17 mouse cellular contexts compared by ENCODE assay signal in genomic region chr16:10569809-10570395, GRCm38 (mm10). TPM values are rescaled to one million over a fixed set of nuclear protein-coding genes. Genes with fewer than 3 reads are reported as not detected.
DNase-seq lines count a peak whose midpoint lies in the region; ATAC-seq and TF ChIP-seq lines count a peak whose summit lies in the region.
"Had no signal": no experiment of that assay in that cellular context is flagged by ENCODE, and none has a peak within 500 bp of the region (broad histone marks: within the 10 kb centered on the region; RNA-seq: fewer than 3 reads in every experiment).

No protein-coding gene starts in this region.

- ATAC-seq in Patski = peak; percentile 74
- ATAC-seq: forebrain, embryonic 16.5 days; intestine, embryonic 15.5 days; liver, postnatal 0 days; lung, postnatal 0 days had no signal

- no peak overlapping the region for H3K4me3 ChIP-seq in thymus, adult 2 months (ENCODE audit: control insufficient read depth, insufficient read depth, low read length)
- H3K4me3 ChIP-seq: forebrain, embryonic 10.5 days; heart, embryonic 10.5 days; hindbrain, embryonic 15.5 days; intestine, embryonic 15.5 days had no signal

- H3K27ac ChIP-seq in thymus, adult 2 months (ENCODE audit: control insufficient read depth, insufficient read depth, low read length) = no peak overlapping the region
- H3K27ac ChIP-seq: forebrain, embryonic 10.5 days; heart, embryonic 10.5 days; hindbrain, embryonic 15.5 days; intestine, embryonic 15.5 days; stomach, postnatal 0 days had no signal

- H3K27me3 ChIP-seq in thymus, adult 2 months (ENCODE audit: control insufficient read depth, insufficient read depth, low read length) = no peaks in the 10 kb centered on the region
- H3K27me3 ChIP-seq in Patski = no peaks in the 10 kb centered on the region
- H3K27me3 ChIP-seq: hindbrain, embryonic 15.5 days; intestine, embryonic 15.5 days had no signal

- H3K36me3 ChIP-seq in thymus, adult 2 months (ENCODE audit: control insufficient read depth, insufficient read depth, low read length) = peaks cover 17% of the 10 kb centered on the region

- TF ChIP-seq POLR2A in thymus, adult 2 months (IDR thresholded peaks at IDR 0.05; ENCODE audit: control insufficient read depth, extremely low read depth, insufficient read depth, low read length, poor library complexity) = no peak

- POLR2A ChIA-PET in Patski (lab: Charles Lee) = no interaction called here

- in situ Hi-C loops in Patski (cut with MboI; ENCODE audit: low pct_unique_long_range_greater_than_20kb) = loop anchor here (5.0 to 25.0 kb wide), 3 partner anchors 217 to 467 kb away; partner anchors contain the start of genes Socs1 and Tnp2

- CTCF ChIA-PET in Patski (lab: Charles Lee) = interaction anchor here (0.6 to 2.3 kb wide), 15 partner anchors 9 to 299 kb away, joined by 3 to 10 read pairs (median 4); no protein-coding TSS in a partner anchor

- peaks cover 17% of the 10 kb centered on the region for H3K4me1 ChIP-seq in thymus, adult 2 months (replicated peaks; ENCODE audit: control insufficient read depth, insufficient read depth, low read length)
- H3K4me1 ChIP-seq: hindbrain, embryonic 15.5 days; intestine, embryonic 15.5 days had no signal

- TF ChIP-seq CTCF in thymus, adult 2 months (IDR thresholded peaks at IDR 0.05; ENCODE audit: borderline replicate concordance, control insufficient read depth, extremely low read depth, insufficient read depth, low read length, poor library complexity) = no peak
- TF ChIP-seq CTCF in Patski (IDR thresholded peaks at IDR 0.05) = no peak

- DNase-seq in heart, adult 11 months = peak; percentile 88
- no peak for DNase-seq in heart, adult 9 months (ENCODE audit: low spot score in 2 of 2)
- peak; percentile 28 for DNase-seq in thymus, postnatal 14 days
- DNase-seq in thymus, adult 2 months = no peak
- peak; percentile 71 for DNase-seq in Patski (ENCODE audit: low read depth, low spot score)
- no peak for DNase-seq in embryo, embryonic 11 days
- DNase-seq in cerebellum, adult 11 months = no peak
- DNase-seq: cerebellum, adult 11-12 months; liver, postnatal 0 days; midbrain, embryonic 14.5 days had no signal

- WGBS in thymus, adult 2 months = 55% methylated on average over 5 of the region's 5 CpGs

RNA-seq across cellular contexts. Expression of gene Clec16a, which starts 24.8 kb away (rescaled TPM):
- 25.2 and 30.1 TPM in 2 replicates for polyA plus RNA-seq in thymus, adult 2 months (2012; rRNA removed)
- polyA plus RNA-seq in Patski (2021) = 21.3 TPM

RNA-seq across cellular contexts. Expression of gene Dexi, which starts 27.0 kb away (rescaled TPM):
- 122 and 146 TPM in 2 replicates for polyA plus RNA-seq in thymus, adult 2 months (2012; rRNA removed)
- 23.5 TPM for polyA plus RNA-seq in Patski (2021)

Comparison
In these comparisons a context has a peak if more than half of its experiments do, and no peak if none do; other contexts are left out.
1. DNase-seq: peak in heart, adult 11 months (single experiment), thymus, postnatal 14 days (single experiment) and Patski (single experiment); none in heart, adult 9 months (0 of 2), thymus, adult 2 months (single experiment), embryo, embryonic 11 days (single experiment) and cerebellum, adult 11 months (single experiment).